Mouse (Mus musculus): ENCODE data around the gene Ptprn2. TPM values are rescaled to one million over a fixed set of nuclear protein-coding genes. Genes with fewer than 3 reads are reported as not detected.

The Ptprn2 gene
- polyA plus RNA-seq, 1 experiment from 2014 or later: 1.2 TPM

- ATAC-seq: no peak
Observed at GRCm38 (mm10) chr12:116763961-116764360, 278.4 kb downstream of the Ptprn2 start.

GRCm38 (mm10) chr12:116770911-116771310 is 285.4 kb downstream of the Ptprn2 start:
- Histone ChIP-seq H3K27ac (ENCODE audit: low read depth, low read length) (no peak overlapping the region), H3K4me1 (replicated peaks; ENCODE audit: control insufficient read depth, insufficient read depth, low read length) (no peaks in the 10 kb centered on the region), H3K36me3 (ENCODE audit: control insufficient read depth, insufficient read depth) (no peaks in the 10 kb centered on the region), H3K9ac (ENCODE audit: low read depth, low read length) (no peak overlapping the region), H3K4me2 (replicated peaks; ENCODE audit: low read depth) (no peak overlapping the region), H3K9me3 (ENCODE audit: control insufficient read depth) (no peaks in the 10 kb centered on the region), H3K27me3 (replicated peaks; ENCODE audit: control insufficient read depth, insufficient read depth, low read length) (no peaks in the 10 kb centered on the region), H3K4me3 (ENCODE audit: low read depth, low read length) (no peak overlapping the region)
- TF ChIP-seq CTCF (IDR thresholded peaks at IDR 0.05; ENCODE audit: low read depth): no peak
- WGBS: 73% methylated on average over 6 of the region's 6 CpGs
- ATAC-seq: no peak

More at GRCm38 (mm10) chr12:116763961-116764360, 278.4 kb downstream of the Ptprn2 start:
- no peak overlapping the region for H3K9ac ChIP-seq (ENCODE audit: low read depth, low read length)
- no peaks in the 10 kb centered on the region for H3K36me3 ChIP-seq (ENCODE audit: control insufficient read depth, insufficient read depth)
- no peaks in the 10 kb centered on the region for H3K27me3 ChIP-seq (replicated peaks; ENCODE audit: control insufficient read depth, insufficient read depth, low read length)
- no peak overlapping the region for H3K4me3 ChIP-seq (ENCODE audit: low read depth, low read length)
- no peak overlapping the region for H3K27ac ChIP-seq (ENCODE audit: low read depth, low read length)
- H3K4me2 ChIP-seq (replicated peaks; ENCODE audit: low read depth): no peak overlapping the region
- no peaks in the 10 kb centered on the region for H3K4me1 ChIP-seq (replicated peaks; ENCODE audit: control insufficient read depth, insufficient read depth, low read length)
- no peak for TF ChIP-seq CTCF (IDR thresholded peaks at IDR 0.05; ENCODE audit: low read depth)
- no peaks in the 10 kb centered on the region for H3K9me3 ChIP-seq (ENCODE audit: control insufficient read depth)

- no peak for TF ChIP-seq CTCF (IDR thresholded peaks at IDR 0.05; ENCODE audit: low read depth)
- 56% methylated on average over 4 of the region's 4 CpGs for WGBS
- Histone ChIP-seq H3K4me1 (replicated peaks; ENCODE audit: control insufficient read depth, insufficient read depth, low read length) (no peaks in the 10 kb centered on the region), H3K27me3 (replicated peaks; ENCODE audit: control insufficient read depth, insufficient read depth, low read length) (no peaks in the 10 kb centered on the region), H3K36me3 (ENCODE audit: control insufficient read depth, insufficient read depth) (no peaks in the 10 kb centered on the region), H3K9me3 (ENCODE audit: control insufficient read depth) (no peaks in the 10 kb centered on the region), H3K4me2 (replicated peaks; ENCODE audit: low read depth) (no peak overlapping the region), H3K4me3 (ENCODE audit: low read depth, low read length) (no peak overlapping the region), H3K27ac (ENCODE audit: low read depth, low read length) (no peak overlapping the region), H3K9ac (ENCODE audit: low read depth, low read length) (no peak overlapping the region)
- ATAC-seq: no peak
Observed at GRCm38 (mm10) chr12:116771493-116771892, 286.0 kb downstream of the Ptprn2 start.

GRCm38 (mm10) chr12:116772081-116772566 is 286.6 kb downstream of the Ptprn2 start:
- H3K9me3 ChIP-seq (ENCODE audit: control insufficient read depth): no peaks in the 10 kb centered on the region
- no peak overlapping the region for H3K4me2 ChIP-seq (replicated peaks; ENCODE audit: low read depth)
- no peak for TF ChIP-seq CTCF (IDR thresholded peaks at IDR 0.05; ENCODE audit: low read depth)
- no peak overlapping the region for H3K9ac ChIP-seq (ENCODE audit: low read depth, low read length)
- WGBS: 41% methylated on average over 7 of the region's 7 CpGs
- H3K4me1 ChIP-seq (replicated peaks; ENCODE audit: control insufficient read depth, insufficient read depth, low read length): no peaks in the 10 kb centered on the region
- H3K27me3 ChIP-seq (replicated peaks; ENCODE audit: control insufficient read depth, insufficient read depth, low read length): no peaks in the 10 kb centered on the region
- no peak overlapping the region for H3K4me3 ChIP-seq (ENCODE audit: low read depth, low read length)
- no peak overlapping the region for H3K27ac ChIP-seq (ENCODE audit: low read depth, low read length)
- peak; percentile 56; the same call in 1 of the 2 replicates for ATAC-seq
- no peaks in the 10 kb centered on the region for H3K36me3 ChIP-seq (ENCODE audit: control insufficient read depth, insufficient read depth)

GRCm38 (mm10) chr12:116773344-116773743 is 287.8 kb downstream of the Ptprn2 start:
- ATAC-seq: no peak
- Histone ChIP-seq H3K4me1 (replicated peaks; ENCODE audit: control insufficient read depth, insufficient read depth, low read length) (no peaks in the 10 kb centered on the region), H3K9ac (ENCODE audit: low read depth, low read length) (no peak overlapping the region), H3K4me3 (ENCODE audit: low read depth, low read length) (no peak overlapping the region), H3K4me2 (replicated peaks; ENCODE audit: low read depth) (no peak overlapping the region), H3K27me3 (replicated peaks; ENCODE audit: control insufficient read depth, insufficient read depth, low read length) (no peaks in the 10 kb centered on the region), H3K36me3 (ENCODE audit: control insufficient read depth, insufficient read depth) (no peaks in the 10 kb centered on the region), H3K9me3 (ENCODE audit: control insufficient read depth) (no peaks in the 10 kb centered on the region), H3K27ac (ENCODE audit: low read depth, low read length) (no peak overlapping the region)
- no peak for TF ChIP-seq CTCF (IDR thresholded peaks at IDR 0.05; ENCODE audit: low read depth)
- WGBS: 80% methylated on average over 3 of the region's 3 CpGs

- no peak overlapping the region for H3K4me3 ChIP-seq (ENCODE audit: low read depth, low read length)
- no peak for ATAC-seq
Observed at GRCm38 (mm10) chr12:116776447-116776846, 290.9 kb downstream of the Ptprn2 start.

More at GRCm38 (mm10) chr12:116776447-116776846, 290.9 kb downstream of the Ptprn2 start:
- Histone ChIP-seq H3K27me3 (replicated peaks; ENCODE audit: control insufficient read depth, insufficient read depth, low read length) (no peaks in the 10 kb centered on the region), H3K36me3 (ENCODE audit: control insufficient read depth, insufficient read depth) (no peaks in the 10 kb centered on the region), H3K4me2 (replicated peaks; ENCODE audit: low read depth) (no peak overlapping the region), H3K9me3 (ENCODE audit: control insufficient read depth) (no peaks in the 10 kb centered on the region), H3K4me1 (replicated peaks; ENCODE audit: control insufficient read depth, insufficient read depth, low read length) (no peaks in the 10 kb centered on the region), H3K27ac (ENCODE audit: low read depth, low read length) (no peak overlapping the region), H3K9ac (ENCODE audit: low read depth, low read length) (no peak overlapping the region)
- no peak for TF ChIP-seq CTCF (IDR thresholded peaks at IDR 0.05; ENCODE audit: low read depth)
- 88% methylated on average over 8 of the region's 8 CpGs for WGBS
